Mouse (Mus musculus): Measurements from ENCODE around the gene Rgl1.

- TF ChIP-seq CTCF (IDR thresholded peaks at IDR 0.05; ENCODE audit: borderline replicate concordance, control insufficient read depth, extremely low read depth, insufficient read depth, low read length, poor library complexity) (no peak), POLR2A (IDR thresholded peaks at IDR 0.05; ENCODE audit: control insufficient read depth, extremely low read depth, insufficient read depth, low read length, poor library complexity) (no peak)
Observed at GRCm38 (mm10) chr1:152677482-152678211, 88.5 kb downstream of the Rgl1 start.
